Mouse (Mus musculus) urinary bladder, postnatal 14 days (tissue): ENCODE results near the gene Kmt5c.
A peak's percentile ranks its signal among the peaks of the same experiment; 100 is the strongest.

Experiments
- DNase-seq: peaks from one replicate; pipeline ENCODE4 v3.0.0; 2021; ENCODE audit warnings: low spot score

The Kmt5c gene

DNA sequence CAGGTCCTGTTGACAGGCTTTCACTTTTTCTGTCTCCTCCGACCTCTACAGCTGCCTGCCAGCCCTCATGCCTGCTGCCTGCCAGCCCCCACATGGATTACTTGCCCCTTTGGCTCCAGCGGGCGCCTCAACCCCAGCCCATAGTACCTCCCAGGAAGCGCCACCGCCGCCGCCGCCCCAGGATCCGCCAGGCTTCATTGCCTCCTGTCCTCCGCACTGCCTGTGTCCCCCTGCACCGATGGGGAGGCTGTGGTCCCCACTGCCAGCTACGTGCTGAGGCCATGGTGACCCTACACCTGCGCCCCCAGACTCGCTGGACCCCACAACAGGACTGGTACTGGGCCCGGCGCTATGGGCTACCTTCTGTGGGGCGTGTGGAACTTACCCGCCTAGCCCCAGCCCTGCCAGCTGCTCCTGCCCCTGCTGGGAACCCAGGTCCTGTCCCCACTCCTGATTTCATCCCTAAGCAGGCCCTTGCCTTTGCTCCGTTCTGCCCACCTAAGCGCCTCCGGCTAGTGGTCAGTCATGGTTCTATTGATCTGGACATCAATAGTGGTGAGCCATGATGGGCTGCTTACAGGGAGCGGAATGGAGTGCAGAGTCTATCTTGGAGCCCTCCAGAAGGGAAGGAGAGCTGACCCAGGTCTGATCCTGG is 6.5 kb downstream of the Kmt5c start:
- DNase-seq, result no peak

DNA sequence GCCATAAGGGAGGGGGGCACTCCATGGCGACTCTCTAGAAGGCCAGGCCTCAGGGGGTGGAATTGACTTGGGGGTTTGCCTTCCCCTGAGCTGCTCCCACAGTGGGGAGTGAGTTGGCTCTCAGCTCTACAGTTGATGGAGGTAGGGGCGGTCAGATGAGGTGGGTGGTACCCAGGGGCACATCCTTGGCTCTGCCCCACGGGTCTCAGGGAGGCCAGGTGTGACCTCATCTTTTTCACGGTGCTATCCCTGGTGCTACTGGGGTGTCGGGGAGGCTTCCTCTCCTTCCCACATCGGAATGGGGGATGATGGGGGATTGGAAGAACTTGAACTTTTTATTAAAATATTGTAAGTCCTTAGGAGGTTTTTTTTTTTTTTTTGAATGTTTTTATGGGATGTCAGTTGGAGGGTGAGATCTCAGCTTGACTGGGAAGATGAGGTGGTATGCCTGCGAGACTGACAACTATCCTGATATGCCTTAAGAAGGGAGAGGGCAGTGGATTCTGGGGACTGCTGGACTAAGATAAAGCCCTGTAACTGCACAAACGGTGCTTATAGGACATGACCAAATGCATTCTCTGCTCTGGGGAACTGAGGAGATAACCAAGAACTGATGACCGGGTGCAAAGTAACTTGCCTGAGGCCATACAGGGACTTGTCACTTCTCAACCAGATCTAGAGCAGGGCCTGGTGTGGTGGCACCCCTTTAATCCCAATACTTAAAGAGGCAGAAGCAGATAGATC is 7.4 kb downstream of the Kmt5c start:
- no peak for DNase-seq

DNA sequence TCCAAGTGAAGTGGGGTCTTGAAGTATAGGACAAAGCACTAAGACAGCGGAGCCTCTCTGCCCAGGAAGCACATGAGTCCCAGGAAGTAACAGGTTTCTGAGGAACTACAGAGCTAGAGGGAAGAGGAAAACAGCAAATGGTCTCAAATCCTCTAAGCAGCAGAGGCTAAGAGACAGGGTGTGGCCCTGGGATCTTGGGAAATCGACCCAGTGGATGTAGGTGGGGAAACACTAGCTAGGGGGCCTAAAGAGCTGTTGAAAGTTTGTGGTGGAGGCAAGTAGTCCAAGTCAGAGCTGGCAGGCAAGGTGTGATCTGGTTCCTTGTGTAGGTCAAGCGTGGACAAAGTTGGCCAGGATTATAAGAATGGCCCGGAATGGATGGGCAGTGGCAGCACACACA is 8.4 kb downstream of the Kmt5c start:
- no peak for DNase-seq

DNA sequence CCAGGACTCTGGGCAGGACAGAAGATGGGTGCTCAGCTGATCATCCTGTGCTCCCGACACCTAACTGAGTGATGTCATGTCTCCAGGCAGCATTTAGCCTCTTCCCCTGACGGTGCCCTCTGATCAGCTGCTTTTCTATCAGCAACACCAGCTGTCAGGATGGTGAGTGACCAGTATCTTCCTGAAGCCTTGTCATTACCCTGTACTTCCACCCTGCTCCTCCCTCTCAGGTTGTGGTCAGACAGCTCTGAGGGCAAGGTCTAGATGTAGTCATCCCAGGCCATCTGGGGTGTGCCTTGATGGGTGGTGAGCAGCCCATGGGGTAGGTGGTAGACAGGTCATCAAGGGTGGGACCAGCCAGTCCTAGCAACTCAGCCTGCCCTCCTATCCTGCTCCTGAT is 9.3 kb downstream of the Kmt5c start:
- DNase-seq, result no peak

DNA sequence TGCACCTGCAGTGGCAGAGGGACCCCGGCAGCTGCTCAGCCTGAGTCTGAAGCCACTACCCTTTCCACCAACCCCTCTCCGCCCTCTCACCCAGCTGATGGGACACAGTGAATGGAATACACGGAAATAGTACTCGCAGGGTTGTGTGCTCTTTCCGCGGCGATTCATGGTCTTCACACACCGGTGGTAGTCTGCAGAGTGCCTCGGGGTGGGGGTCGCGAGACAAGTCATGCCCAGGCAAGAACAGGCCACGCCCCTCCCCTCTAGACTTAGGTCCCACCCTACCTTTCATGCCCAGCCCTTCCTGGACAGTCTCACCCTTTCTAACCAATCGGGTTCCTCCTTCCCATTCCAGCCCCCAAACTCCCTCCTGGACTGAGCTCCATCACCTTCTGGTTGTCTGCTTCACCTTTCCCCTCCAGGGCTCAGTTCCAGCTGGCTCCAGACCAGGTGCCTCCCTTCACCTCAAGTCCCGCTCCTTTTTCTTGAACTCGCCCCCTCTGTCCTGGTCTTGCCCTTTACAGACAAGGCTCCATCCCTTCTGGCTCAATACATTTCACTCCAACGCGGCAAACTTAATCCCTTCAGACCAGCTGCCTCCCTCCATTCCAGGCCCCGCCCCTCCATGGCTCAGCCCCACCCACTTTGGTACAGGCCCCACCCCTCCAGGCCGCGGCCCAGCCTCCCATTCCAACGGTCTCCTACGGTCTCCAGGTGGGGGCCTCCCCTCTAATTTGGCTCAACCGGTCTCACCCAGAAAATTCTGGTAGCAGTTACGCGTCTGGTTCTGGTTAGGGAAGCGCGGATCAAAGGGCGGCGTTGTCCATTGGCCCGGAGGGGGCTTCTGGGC is 12.3 kb downstream of the Kmt5c start:
- peak; percentile 59 for DNase-seq

DNA sequence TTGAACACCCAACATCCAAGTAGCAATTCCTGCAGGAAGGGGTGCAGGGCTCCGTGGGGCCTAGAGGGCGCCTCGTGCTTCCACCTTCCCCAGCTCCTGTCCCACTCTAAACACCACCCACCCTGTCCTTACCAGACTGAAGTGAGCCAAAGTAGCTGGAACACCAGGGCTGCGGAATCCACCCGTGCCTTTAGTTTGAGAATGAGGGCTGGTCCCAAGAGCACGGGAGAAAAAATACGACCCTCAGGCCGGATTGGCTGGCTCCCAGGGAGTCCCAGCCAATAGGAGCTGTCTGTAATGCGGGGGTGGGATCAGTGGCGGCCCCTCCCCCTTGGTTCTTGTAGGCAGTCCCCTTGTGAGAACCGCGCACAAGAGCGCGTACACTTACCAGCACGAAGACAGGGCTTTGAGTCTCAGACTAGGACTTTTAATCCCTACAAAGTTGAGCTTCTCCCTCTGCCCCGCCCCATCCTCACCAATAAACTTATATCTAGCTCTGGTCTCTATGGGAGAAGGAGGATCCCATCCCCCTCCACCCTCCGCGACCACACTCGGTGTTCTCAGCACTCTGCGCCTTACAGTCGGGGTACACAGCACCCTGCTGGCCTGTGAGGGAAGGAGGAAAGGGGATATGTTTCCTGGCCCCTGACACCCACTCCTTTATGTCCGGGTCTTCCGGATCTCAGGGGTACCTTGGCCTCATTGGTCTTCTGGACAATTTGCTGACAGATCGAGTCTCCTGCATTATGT is 13.1 kb downstream of the Kmt5c start, which contains the start of gene Cox6b2:
TSS of gene Cox6b2 (minus strand) at position 274 of the 750 bp plus-strand sequence.
- peak; percentile 85 for DNase-seq

DNA sequence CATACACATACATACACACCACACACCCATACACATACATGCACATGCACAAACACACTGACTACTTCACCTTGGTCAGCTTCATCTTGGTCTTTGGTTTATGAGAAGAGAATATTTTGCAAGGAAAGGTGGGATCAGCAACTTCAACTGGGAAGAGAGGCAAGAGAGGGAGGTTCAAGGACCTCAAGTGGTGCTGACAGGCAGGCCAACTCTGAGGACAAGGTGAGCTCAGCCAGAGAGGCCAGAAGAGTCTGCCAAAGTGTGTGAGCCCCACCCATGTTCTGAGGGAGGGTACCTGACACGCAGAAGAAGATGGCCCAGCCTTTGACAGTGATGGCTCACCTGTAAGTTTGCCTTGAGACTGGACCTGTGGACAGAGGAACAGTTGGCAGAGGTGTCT is 19.8 kb downstream of the Kmt5c start:
- DNase-seq, result no peak

DNA sequence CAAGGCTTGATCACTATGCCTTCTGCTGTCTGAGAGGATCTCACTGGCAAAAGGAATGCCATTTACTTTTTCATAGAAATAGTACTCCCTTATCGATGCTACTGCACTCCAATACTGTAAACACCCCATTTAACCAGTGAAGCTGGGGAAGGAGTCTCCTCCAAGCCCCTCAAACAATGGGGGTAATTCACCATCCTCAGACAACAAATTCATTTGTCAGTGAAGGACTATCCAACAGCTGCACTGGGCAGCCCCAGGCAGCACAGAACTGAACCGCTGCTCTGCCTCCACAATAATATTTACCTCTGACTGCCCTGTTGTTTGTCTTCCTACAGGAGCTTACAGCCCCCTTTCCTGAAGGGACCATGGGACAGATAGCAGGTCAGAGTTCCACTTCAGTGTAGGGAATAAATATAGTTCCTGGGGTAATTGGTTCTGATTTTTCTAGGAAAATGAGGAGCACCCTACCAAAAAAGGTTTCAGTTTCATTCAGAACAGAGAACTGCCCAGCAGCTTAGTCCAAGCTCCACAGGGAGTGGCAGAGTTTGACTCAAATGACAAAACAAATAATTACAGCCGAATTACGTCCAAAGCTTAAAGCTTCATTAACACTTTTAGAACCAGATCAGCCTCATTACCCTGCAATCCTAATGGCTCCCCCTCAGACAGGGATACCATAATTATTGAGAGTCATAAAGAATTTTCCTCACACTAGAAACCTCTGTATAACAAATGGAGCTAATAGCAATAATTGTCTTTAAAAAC is 25.2 kb downstream of the Kmt5c start:
- DNase-seq, result no peak

DNA sequence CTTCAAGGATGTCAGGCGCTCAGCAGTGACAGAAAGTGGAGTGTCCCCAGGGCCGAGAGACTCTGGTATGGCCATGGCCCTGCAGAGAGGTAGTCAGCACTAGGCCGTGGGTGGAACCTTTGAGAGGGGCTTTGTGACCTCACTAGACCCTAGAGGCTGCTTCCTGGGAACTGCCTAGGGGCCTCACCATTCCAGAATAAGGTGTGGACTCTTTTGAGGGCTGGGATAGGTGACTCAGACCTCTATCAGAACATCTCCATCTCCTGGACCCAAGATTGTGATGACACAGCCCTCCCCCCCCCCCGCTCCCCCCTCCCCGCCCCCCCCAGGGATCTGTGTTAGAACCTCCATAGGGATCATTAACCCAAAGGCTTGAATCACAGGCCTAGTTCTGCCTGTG is 31.3 kb downstream of the Kmt5c start, which contains the start of gene Fam71e2:
TSS of gene Fam71e2 (minus strand) at position 101 of the 400 bp plus-strand sequence.
- DNase-seq, result no peak

DNA sequence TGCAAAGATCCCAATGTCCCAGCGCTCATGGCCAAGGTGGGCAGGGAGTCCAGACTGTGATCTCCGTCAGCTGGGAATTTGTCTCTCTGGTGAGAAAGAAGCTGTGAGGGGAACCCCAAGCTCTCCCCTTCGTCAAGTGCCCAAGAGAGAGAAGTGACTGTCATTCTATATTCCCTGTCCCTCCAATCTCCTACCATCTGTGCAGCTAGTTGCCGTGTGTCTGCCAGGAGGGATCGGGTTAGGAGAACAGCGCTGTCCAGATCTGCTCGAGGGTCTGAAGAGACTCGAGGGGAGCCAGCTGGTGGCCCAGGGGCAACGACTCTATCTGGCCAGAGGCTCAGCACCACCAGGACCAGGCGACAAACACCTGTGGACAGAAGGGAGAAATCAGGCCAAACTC is 36.2 kb downstream of the Kmt5c start:
- DNase-seq, result no peak

DNA sequence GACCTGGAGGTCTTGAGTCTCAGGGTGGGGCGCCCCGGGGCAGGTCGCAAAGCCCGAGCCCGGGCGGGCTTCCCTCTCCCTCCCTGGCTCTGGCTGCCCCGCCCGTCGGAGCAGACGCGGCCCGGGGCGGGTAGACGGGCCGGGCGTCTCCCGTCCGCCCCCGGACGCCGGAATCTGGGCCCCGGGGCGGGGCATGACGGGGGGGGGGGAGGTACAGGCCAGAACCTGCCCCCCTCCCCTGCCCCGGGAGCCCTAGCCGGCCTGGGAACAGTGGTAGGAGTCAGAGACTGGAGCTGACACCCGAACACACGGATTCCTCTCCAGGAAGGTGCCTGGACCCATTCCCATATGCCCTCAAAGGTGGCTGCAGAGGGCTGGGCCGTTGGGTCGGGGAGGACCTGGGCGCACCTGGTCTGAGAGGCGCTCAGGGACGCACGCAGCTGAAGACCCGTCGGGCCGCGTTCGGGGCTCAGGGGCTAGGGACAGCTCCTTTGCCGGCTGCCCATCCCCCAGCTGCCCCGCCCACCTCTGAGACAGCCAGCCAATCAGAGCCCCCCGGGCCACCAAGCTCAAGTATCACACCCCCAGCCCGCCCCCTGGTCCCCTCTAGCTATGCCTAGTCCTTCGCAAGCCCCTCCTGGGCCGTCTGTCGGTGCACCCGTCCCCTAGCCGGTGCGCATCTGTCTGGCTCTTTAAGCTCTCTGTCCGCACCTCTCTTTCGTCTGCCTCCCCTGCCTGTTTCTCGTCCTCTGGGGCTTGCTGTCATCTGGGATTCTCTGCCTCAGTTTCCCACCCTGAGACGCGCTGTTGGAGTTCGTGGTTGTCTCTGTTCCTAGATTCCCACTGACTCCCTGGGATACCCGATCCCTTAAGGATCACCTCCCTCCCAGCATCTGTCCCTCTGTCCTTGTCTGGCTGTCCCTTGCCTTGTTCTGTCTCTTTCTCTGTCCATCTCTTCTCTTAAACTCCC is 37.2 kb downstream of the Kmt5c start:
- DNase-seq, result peak; percentile 70

DNA sequence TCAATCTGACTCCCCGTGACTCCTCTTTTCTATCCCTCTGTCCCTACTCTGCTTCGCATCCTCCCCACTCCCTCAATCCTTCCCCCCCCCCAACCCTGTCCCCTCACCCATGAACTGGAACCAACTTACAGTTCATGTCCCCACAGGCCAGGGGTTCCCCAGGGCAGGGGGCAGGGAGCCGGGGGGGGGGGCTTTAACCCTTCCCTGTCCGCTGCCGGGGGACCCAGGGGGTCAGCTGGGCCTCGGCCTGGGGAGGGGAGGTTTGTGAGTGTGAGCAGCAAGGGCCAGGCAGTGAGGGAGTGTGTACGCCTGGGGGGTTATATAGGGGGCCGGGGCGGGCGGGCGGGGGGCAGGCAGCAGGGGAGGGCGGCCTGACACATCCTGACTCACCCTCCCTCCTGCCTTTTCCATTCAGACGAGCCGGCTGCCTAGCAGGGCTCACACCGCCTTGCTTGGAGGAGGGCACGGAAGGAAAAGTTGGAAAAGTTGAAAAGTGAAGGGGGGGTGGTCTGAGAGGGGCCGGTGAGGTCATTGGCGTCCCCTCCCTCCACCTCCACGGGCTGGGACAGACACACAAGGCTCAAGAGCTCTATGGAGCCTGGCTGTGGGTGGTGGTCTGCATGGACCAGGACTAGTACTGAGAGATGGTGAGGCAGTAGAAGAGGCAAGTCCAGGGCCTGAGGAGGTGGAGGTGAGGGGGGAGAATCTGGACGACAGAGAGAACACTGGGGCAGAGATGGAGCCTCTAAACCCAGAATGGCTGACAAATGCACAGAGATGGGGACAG is 38.1 kb downstream of the Kmt5c start:
- no peak for DNase-seq

DNA sequence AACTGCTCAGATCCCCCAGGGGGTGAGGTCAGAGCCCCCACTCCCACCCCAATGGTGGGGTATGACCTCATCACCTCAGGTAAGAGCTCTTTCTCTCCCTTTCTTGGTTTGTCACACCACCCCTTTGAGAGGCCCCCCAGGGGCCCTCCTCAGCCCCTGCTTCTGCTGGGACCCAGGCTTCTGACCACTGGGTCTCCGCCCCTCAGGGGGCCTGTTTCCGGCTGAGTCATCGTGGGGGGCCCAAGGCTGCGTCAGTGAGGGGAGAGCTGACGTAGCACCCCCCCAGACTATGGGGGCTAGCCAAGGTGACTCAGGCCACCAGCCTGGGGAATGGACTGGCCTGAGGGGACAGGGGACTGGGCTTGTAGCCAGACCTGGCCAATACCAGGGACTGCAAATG is 40.0 kb downstream of the Kmt5c start:
- DNase-seq, result no peak

DNA sequence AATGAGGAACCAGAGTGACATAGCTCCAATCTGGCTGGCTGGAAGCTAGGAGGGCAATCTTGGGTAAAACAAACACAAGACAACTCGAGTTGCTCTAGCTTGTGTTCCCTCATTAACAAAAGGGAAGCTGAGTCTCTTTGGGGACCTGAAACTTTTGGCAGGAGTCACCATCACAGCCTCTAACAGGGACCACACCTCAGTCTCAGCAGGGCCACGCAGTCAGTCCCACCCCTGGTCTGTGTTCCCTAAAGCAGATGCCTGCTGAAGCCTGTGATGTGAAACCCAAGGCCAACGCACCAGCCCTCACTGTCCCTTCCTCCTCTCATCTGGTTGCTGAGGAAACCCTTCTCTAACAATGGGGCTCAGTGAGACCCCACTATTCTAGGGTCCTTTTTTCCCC is 42.2 kb downstream of the Kmt5c start:
- DNase-seq, result no peak

DNA sequence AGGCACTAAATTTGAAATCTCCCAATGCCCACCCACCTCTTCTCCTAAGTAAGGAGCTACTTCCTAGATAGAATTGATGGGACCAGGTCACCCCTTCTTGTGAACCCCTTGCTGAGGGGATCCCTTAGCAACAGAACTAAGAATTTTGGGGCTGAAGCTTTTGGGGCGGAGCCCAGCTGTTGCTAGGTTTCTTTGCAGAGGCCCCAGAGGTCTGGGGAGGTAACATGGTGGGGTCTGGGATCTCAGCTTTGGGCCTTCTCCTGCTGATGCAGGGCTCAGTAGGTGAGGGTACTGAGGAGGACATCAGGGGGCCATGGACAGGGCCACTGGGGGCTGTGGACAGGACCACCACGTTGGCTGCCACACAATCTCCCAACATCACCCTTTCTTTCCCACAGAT is 42.8 kb downstream of the Kmt5c start, which contains the start of the genes Il11 and Tmem190:
TSS of gene Il11 (minus strand) at position 101 of the 400 bp plus-strand sequence.
TSS of gene Tmem190 (plus strand) at position 179 of the 400 bp plus-strand sequence.
- DNase-seq, result no peak

DNA sequence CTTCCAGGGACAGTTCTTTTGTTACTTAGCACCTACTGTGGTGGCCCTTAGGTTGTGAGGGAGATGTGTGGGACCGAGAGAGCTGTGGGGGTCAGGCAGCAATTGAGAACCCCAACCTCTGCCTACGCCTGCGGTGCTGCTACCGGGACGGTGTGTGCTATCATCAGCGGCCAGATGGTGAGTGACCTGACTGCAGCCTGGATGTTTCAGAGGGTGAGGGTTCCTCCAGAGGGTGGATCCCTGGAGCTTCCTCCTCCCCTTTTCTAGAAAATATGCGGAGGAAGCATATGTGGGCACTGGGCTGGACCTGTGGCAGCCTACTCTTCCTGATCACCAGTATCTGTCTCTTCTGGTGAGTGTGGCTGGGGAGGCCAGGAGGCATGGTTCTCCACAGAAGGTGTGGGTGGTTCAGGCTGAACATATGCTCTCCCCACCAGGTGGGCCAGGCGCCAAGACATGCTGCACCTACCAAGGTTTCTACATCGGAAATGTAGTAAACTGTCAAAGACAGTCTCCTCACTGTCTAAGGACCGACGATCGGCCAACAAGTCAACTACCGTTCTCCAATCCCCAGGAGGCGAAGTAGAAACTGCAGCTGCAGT is 43.9 kb downstream of the Kmt5c start:
- DNase-seq, result no peak

DNA sequence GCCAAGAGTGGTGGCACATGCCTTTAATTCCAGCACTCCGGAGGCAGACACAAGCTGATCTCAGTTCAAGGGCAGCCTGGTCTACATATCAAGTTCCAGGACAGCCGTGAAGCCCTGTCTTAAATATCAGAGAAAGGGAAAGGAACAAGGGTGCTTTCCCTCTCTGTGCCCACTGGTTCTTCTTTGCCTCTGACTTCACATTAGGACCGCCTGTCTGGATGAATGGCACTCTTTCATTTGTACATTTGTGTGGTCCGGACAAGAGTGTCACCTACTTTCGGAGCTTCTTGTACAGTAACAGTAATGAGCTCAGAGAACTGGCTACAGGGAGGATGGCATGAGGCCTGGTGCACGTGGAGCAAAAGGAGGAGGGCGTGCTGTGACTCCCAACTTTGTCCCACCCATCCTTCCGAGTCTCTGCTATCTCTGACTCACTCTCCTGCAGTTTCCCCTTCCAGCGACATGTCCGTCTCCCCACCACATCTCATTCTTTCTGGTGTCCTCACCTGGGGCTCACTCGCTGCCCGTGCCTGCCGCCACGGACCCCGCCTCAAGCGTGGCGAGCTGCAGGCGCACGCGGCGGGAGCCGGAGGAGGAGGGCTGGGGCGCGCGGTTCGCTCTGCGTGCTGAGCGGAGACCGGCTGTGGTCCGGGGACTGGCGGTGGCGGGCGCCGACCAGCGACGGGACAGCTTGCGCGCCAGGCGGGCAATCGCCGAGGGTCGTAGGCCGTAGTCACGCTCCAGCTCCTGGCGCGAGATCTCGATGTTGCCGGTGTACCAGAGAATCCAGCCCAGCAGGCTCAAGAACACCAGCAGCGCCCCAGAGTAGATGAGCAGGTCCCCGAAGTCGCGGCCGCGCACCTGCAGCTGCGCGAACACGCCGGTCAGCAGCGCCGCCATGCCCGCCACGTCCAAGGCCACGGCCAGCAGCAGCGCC is 48.9 kb downstream of the Kmt5c start:
- peak; percentile 56 for DNase-seq
